Mouse (Mus musculus) CH12.LX (cell line): ENCODE measurements around the gene Lrrc73. TPM values are rescaled to one million over a fixed set of nuclear protein-coding genes. Genes with fewer than 3 reads are reported as not detected.

ENCODE experiments used
- DNase-seq: peaks from one replicate; pipeline ENCODE4 v3.0.0-alpha.2; 2013; ENCODE audit errors: extremely low read depth
- H3K27ac ChIP-seq: 2 replicates; pipeline ENCODE4 v1.5.1; 2012; ENCODE audit warnings: low read depth, mild to moderate bottlenecking, control low read depth, moderate library complexity; ENCODE audit not compliant: insufficient read depth
- H3K27me3 ChIP-seq: replicated peaks from 2 replicates; pipeline ENCODE3; 2012; ENCODE audit warnings: inconsistent platforms
- H3K36me3 ChIP-seq, 2 experiments: replicated peaks in 1 of 2; 2 replicates each; pipeline versions ENCODE3 to v1.6.1; 2012; ENCODE audit warnings: inconsistent platforms in 1 of 2, low read length in 1 of 2, mild to moderate bottlenecking in 1 of 2, mixed read lengths in 1 of 2, moderate library complexity in 1 of 2; ENCODE audit not compliant: control insufficient read depth in 1 of 2, insufficient read depth in 1 of 2
- H3K4me1 ChIP-seq, 2 experiments: 2 replicates each; pipeline ENCODE4 v1.6.1; 2012; ENCODE audit warnings: inconsistent platforms in 1 of 2, moderate library complexity in 1 of 2; ENCODE audit not compliant: insufficient read depth in 2 of 2, control insufficient read depth in 1 of 2
- H3K4me2 ChIP-seq: 2 replicates; pipeline ENCODE4 v1.6.1; 2012; ENCODE audit warnings: low read depth, mild to moderate bottlenecking, control low read depth; ENCODE audit not compliant: poor library complexity, insufficient read depth, severe bottlenecking
- H3K4me3 ChIP-seq, 3 experiments: fragments of 150-350 bp in 1 of 3; sonication (generic) in 1 of 3; replicated peaks in 1 of 3; 2 replicates each; pipeline versions ENCODE3 to v1.5.1; 2011 to 2012; ENCODE audit warnings: low read depth in 2 of 3, low read length in 2 of 3, mild to moderate bottlenecking in 2 of 3, moderate library complexity in 2 of 3, control low read depth in 1 of 3, improper control_type of control experiment in 1 of 3, inconsistent platforms in 1 of 3, mixed read lengths in 1 of 3; ENCODE audit not compliant: poor library complexity in 1 of 3
- H3K79me2 ChIP-seq: replicated peaks from 2 replicates; pipeline ENCODE4 v1.6.1; 2012; ENCODE audit warnings: mild to moderate bottlenecking, moderate library complexity; ENCODE audit not compliant: control insufficient read depth, poor library complexity, insufficient read depth, severe bottlenecking; ENCODE audit errors: extremely low read depth
- H3K9ac ChIP-seq: 2 replicates; pipeline ENCODE4 v1.6.1; 2012; ENCODE audit warnings: low read depth, mild to moderate bottlenecking, control low read depth, moderate library complexity; ENCODE audit not compliant: insufficient read depth
- H3K9me3 ChIP-seq: replicated peaks from 2 replicates; pipeline ENCODE3; 2012; ENCODE audit warnings: low read length, inconsistent platforms, mixed read lengths
- CTCF ChIP-seq, 2 experiments: IDR thresholded peaks in 1 of 2; conservative IDR thresholded peaks in 1 of 2; 2 replicates each; pipeline ENCODE4 v1.5.1; 2011 to 2012; ENCODE audit warnings: low read depth in 2 of 2, low read length in 2 of 2, improper control_type of control experiment in 1 of 2, inconsistent platforms in 1 of 2, mild to moderate bottlenecking in 1 of 2, moderate library complexity in 1 of 2
- E2F4 ChIP-seq: IDR thresholded peaks from 2 replicates; pipeline ENCODE4 v1.6.1; 2011; ENCODE audit warnings: low read depth, low read length, improper control_type of control experiment; ENCODE audit not compliant: insufficient replicate concordance
- ELF1 ChIP-seq: IDR thresholded peaks from 2 replicates; pipeline ENCODE4 v1.6.1; 2014; ENCODE audit warnings: low read depth, mild to moderate bottlenecking, inconsistent platforms, low read length, improper control_type of control experiment
- KAT2A ChIP-seq: IDR thresholded peaks from 2 replicates; pipeline ENCODE4 v1.6.1; 2012; ENCODE audit warnings: low read length, improper control_type of control experiment, inconsistent platforms; ENCODE audit not compliant: insufficient replicate concordance
- MAZ ChIP-seq: IDR thresholded peaks from 2 replicates; pipeline ENCODE4 v1.6.1; 2012; ENCODE audit warnings: low read depth, mild to moderate bottlenecking, inconsistent platforms, low read length, improper control_type of control experiment, moderate library complexity
- POLR2A ChIP-seq: IDR thresholded peaks from 2 replicates; pipeline ENCODE4 v1.6.1; 2011; ENCODE audit warnings: low read depth, mild to moderate bottlenecking, improper control_type of control experiment, low read length
- POLR2AphosphoS2 ChIP-seq: IDR thresholded peaks from 2 replicates; pipeline ENCODE4 v1.6.1; 2011; ENCODE audit warnings: low read depth, low read length, improper control_type of control experiment
- UBTF ChIP-seq: IDR thresholded peaks from 2 replicates; pipeline ENCODE4 v1.6.1; 2012; ENCODE audit warnings: low read depth, mild to moderate bottlenecking, inconsistent platforms, low read length, improper control_type of control experiment, moderate library complexity
- USF2 ChIP-seq: conservative IDR thresholded peaks from 2 replicates; pipeline ENCODE4 v1.6.1; 2011; ENCODE audit warnings: low read depth, low read length, improper control_type of control experiment
- ZC3H11A ChIP-seq: IDR thresholded peaks from 2 replicates; pipeline ENCODE4 v1.6.1; 2012; ENCODE audit warnings: low read depth, mild to moderate bottlenecking, inconsistent platforms, low read length, improper control_type of control experiment
- ZKSCAN1 ChIP-seq: IDR thresholded peaks from 2 replicates; pipeline ENCODE4 v1.6.1; 2012; ENCODE audit warnings: low read depth, inconsistent platforms, low read length, improper control_type of control experiment, borderline replicate concordance
- ZMIZ1 ChIP-seq: IDR thresholded peaks from 2 replicates; pipeline ENCODE4 v1.6.1; 2012; ENCODE audit warnings: low read depth, mild to moderate bottlenecking, inconsistent platforms, low read length, improper control_type of control experiment
- dilution Hi-C: fragments of 300-500 bp; cut with MboI; formaldehyde crosslinking; loops from 2 replicates; pipeline ENCODE4 v1.14.3; 2020; ENCODE audit warnings: low sequenced_read_pairs; ENCODE audit not compliant: extremely low pct_unique_long_range_greater_than_20kb, extremely low pct_ligation_motif_present
- in situ Hi-C: fragments of 300-500 bp; cut with MboI; formaldehyde crosslinking; loops from 3 replicates; pipeline ENCODE4 v1.14.3; 2019; ENCODE audit warnings: low sequenced_read_pairs, low pct_ligation_motif_present, low pct_unique_long_range_greater_than_20kb, mixed read lengths
- polyA plus RNA-seq: library from polyadenylated mRNA; unstranded; fragments of >175 nt; gene quantifications from 2 replicates; pipeline ENCODE4 v1.2.1, GENCODE M21; 2012; ENCODE audit warnings: low read depth; ENCODE audit not compliant: insufficient read length
- total RNA-seq, 2 experiments: library from RNA; depleted of rRNA; stranded (reverse); fragments of 300-350 nt in 1 of 2; fragments of >200 nt in 1 of 2; gene quantifications; 2 replicates each; pipeline ENCODE4 v1.2.3; 2012 to 2014

Lrrc73 gene
- total and polyA plus RNA-seq, 3 experiments, result 1.8 to 4.0 (median 3.6) TPM

DNA sequence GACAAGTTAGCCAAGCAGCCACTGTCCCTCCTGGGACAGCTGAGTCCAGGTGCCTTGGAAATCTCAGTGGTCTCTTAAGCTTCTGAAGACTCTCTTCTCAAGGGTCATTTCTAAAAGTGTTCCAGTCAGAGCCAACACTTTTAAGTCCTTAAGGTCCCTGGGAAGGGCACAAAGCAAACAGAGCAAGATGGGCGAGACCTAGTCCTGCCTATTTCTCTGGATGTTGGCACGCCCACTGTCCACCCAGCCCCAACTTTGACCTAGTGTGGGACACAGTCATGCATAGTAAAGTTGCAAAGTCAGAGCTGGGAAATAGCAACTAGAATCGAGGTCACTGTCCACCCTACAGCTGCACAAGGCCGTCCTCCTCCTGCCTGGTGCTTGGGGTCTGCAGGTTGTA, 10.3 kb upstream of the Lrrc73 start:
- H3K36me3 ChIP-seq, result peaks cover 71 to 87% of the 10 kb centered on the region in 2 experiments
- H3K27ac ChIP-seq, result no peak overlapping the region
- peaks cover 17% of the 10 kb centered on the region for H3K79me2 ChIP-seq
- peaks cover 3 to 12% of the 10 kb centered on the region in 2 experiments for H3K4me1 ChIP-seq
- no peaks in the 10 kb centered on the region for H3K9me3 ChIP-seq
- no peak overlapping the region for H3K4me3 ChIP-seq
- dilution Hi-C loops (no loop called here), in situ Hi-C loops (loop anchor here (25.0 kb wide), 1 partner anchor 744 kb away; no protein-coding TSS in a partner anchor)
- no peak overlapping the region for H3K9ac ChIP-seq
- TF ChIP-seq POLR2AphosphoS2 (0 out of 2 replicates have a peak, but pooled peaks have one; percentile 29), KAT2A (no peak)
- H3K4me2 ChIP-seq, result no peak overlapping the region
- no peak for DNase-seq
- H3K27me3 ChIP-seq, result no peaks in the 10 kb centered on the region

- no peaks in the 10 kb centered on the region for H3K27me3 ChIP-seq
- no peak overlapping the region for H3K27ac ChIP-seq
- H3K79me2 ChIP-seq, result peaks cover 23% of the 10 kb centered on the region
- peaks cover 66 to 82% of the 10 kb centered on the region in 2 experiments for H3K36me3 ChIP-seq
- in situ Hi-C loops, result loop anchor here (25.0 kb wide), 1 partner anchor 744 kb away; no protein-coding TSS in a partner anchor
- no peak overlapping the region for H3K4me2 ChIP-seq
- no peak overlapping the region for H3K4me3 ChIP-seq
- no peaks in the 10 kb centered on the region for H3K9me3 ChIP-seq
- dilution Hi-C loops, result no loop called here
- DNase-seq, result no peak
- TF ChIP-seq KAT2A, result no peak
- no peak for TF ChIP-seq POLR2A
- no peak for TF ChIP-seq ELF1
- no peak for TF ChIP-seq USF2
- no peak for TF ChIP-seq CTCF (conservative IDR thresholded peaks at IDR 0.05 in 1 of 2, IDR thresholded peaks at IDR 0.05 in 1 of 2; ENCODE audit: low read depth in 2 of 2, low read length in 2 of 2)
- no peak for TF ChIP-seq ZC3H11A
- TF ChIP-seq UBTF, result no peak
- no peak for TF ChIP-seq MAZ
- H3K9ac ChIP-seq, result no peak overlapping the region
- H3K4me1 ChIP-seq, result peaks cover 3 to 12% of the 10 kb centered on the region in 2 experiments
Observed at GRCm38 (mm10) chr17:46243624-46244023, 9.7 kb upstream of the Lrrc73 start.

- in situ Hi-C loops, result loop anchor here (25.0 kb wide), 1 partner anchor 743 kb away; no protein-coding TSS in a partner anchor
- Histone ChIP-seq H3K4me3 (no peak overlapping the region), H3K36me3 (peaks cover 62 to 81% of the 10 kb centered on the region in 2 experiments), H3K9ac (no peak overlapping the region), H3K79me2 (peaks cover 28% of the 10 kb centered on the region), H3K9me3 (no peaks in the 10 kb centered on the region)
- dilution Hi-C loops, result no loop called here
- TF ChIP-seq ZKSCAN1 (no peak), POLR2AphosphoS2 (peak; percentile 34; the same call in 1 of the 2 replicates), KAT2A (no peak), E2F4 (no peak), ZMIZ1 (no peak)
- TF ChIP-seq, all 38 proteins: peak for 1
- Histone ChIP-seq H3K4me1 (peaks cover 8 to 22% of the 10 kb centered on the region in 2 experiments), H3K27me3 (no peaks in the 10 kb centered on the region), H3K27ac (no peak overlapping the region), H3K4me2 (no peak overlapping the region)
- DNase-seq, result no peak
Observed at GRCm38 (mm10) chr17:46244579-46244978, 8.8 kb upstream of the Lrrc73 start.
